Mouse (Mus musculus): ENCODE measurements around the gene Slc8b1. TPM values are rescaled to one million over a fixed set of nuclear protein-coding genes. Genes with fewer than 3 reads are reported as not detected.

The Slc8b1 gene
- polyA plus RNA-seq, 1 experiment from 2014 or later, result 12.1 TPM

- no peak overlapping the region for H3K27ac ChIP-seq (ENCODE audit: low read length)
- H3K9me3 ChIP-seq (ENCODE audit: low read length), result no peaks in the 10 kb centered on the region
- H3K4me2 ChIP-seq (replicated peaks; ENCODE audit: low read depth, low read length), result no peak overlapping the region
- ATAC-seq, result no peak
- 43% methylated on average over 5 of the region's 5 CpGs for WGBS
- H3K9ac ChIP-seq (replicated peaks; ENCODE audit: low read depth), result no peak overlapping the region
- H3K36me3 ChIP-seq (ENCODE audit: insufficient read depth, low read length), result no peaks in the 10 kb centered on the region
- no peak for DNase-seq (ENCODE audit: low spot score)
- TF ChIP-seq CTCF (IDR thresholded peaks at IDR 0.05) (no peak), EP300 (IDR thresholded peaks at IDR 0.05) (no peak)
- no peaks in the 10 kb centered on the region for H3K27me3 ChIP-seq (replicated peaks; ENCODE audit: insufficient read depth, low read length)
- H3K4me3 ChIP-seq (ENCODE audit: low read depth, low read length), result no peak overlapping the region
- H3K4me1 ChIP-seq (ENCODE audit: insufficient read depth, low read depth, low read length), result peaks cover 25% of the 10 kb centered on the region
Observed at GRCm38 (mm10) chr5:120566101-120566500, 55.1 kb downstream of the Slc8b1 start.

GRCm38 (mm10) chr5:120566681-120567252, 55.8 kb downstream of the Slc8b1 start:
- Histone ChIP-seq H3K9ac (replicated peaks; ENCODE audit: low read depth) (no peak overlapping the region), H3K27ac (ENCODE audit: low read length) (peak overlapping the region; percentile 51), H3K4me1 (ENCODE audit: insufficient read depth, low read depth, low read length) (peaks cover 24% of the 10 kb centered on the region), H3K36me3 (ENCODE audit: insufficient read depth, low read length) (no peaks in the 10 kb centered on the region), H3K4me3 (ENCODE audit: low read depth, low read length) (no peak overlapping the region), H3K4me2 (replicated peaks; ENCODE audit: low read depth, low read length) (no peak overlapping the region), H3K9me3 (ENCODE audit: low read length) (no peaks in the 10 kb centered on the region), H3K27me3 (replicated peaks; ENCODE audit: insufficient read depth, low read length) (no peaks in the 10 kb centered on the region)
- ATAC-seq (0 out of 2 replicates have a peak, but pooled peaks have one; percentile 20), DNase-seq (ENCODE audit: low spot score) (peak; percentile 48)
- no peak for TF ChIP-seq CTCF (IDR thresholded peaks at IDR 0.05)
- no peak for TF ChIP-seq EP300 (IDR thresholded peaks at IDR 0.05)
- 38% methylated on average over 9 of the region's 9 CpGs for WGBS

GRCm38 (mm10) chr5:120567253-120567701, 56.3 kb downstream of the Slc8b1 start:
- 53% methylated on average over 21 of the region's 21 CpGs for WGBS
- Histone ChIP-seq H3K4me1 (ENCODE audit: insufficient read depth, low read depth, low read length) (peaks cover 24% of the 10 kb centered on the region), H3K36me3 (ENCODE audit: insufficient read depth, low read length) (no peaks in the 10 kb centered on the region), H3K9ac (replicated peaks; ENCODE audit: low read depth) (no peak overlapping the region), H3K27ac (ENCODE audit: low read length) (peak overlapping the region; percentile 51; the same call in 1 of the 2 replicates), H3K4me3 (ENCODE audit: low read depth, low read length) (no peak overlapping the region), H3K4me2 (replicated peaks; ENCODE audit: low read depth, low read length) (no peak overlapping the region), H3K27me3 (replicated peaks; ENCODE audit: insufficient read depth, low read length) (no peaks in the 10 kb centered on the region), H3K9me3 (ENCODE audit: low read length) (no peaks in the 10 kb centered on the region)
- ATAC-seq, result peak; percentile 48
- TF ChIP-seq CTCF (IDR thresholded peaks at IDR 0.05) (no peak), EP300 (IDR thresholded peaks at IDR 0.05) (no peak)
- peak; percentile 77 for DNase-seq (ENCODE audit: low spot score)

GRCm38 (mm10) chr5:120567761-120568211, 56.8 kb downstream of the Slc8b1 start:
- no peak for ATAC-seq
- Histone ChIP-seq H3K27me3 (replicated peaks; ENCODE audit: insufficient read depth, low read length) (no peaks in the 10 kb centered on the region), H3K4me2 (replicated peaks; ENCODE audit: low read depth, low read length) (no peak overlapping the region), H3K27ac (ENCODE audit: low read length) (0 out of 2 replicates have a peak overlapping the region, but pooled peaks have one; percentile 51), H3K9ac (replicated peaks; ENCODE audit: low read depth) (no peak overlapping the region), H3K4me1 (ENCODE audit: insufficient read depth, low read depth, low read length) (peaks cover 22% of the 10 kb centered on the region), H3K36me3 (ENCODE audit: insufficient read depth, low read length) (no peaks in the 10 kb centered on the region), H3K4me3 (ENCODE audit: low read depth, low read length) (no peak overlapping the region), H3K9me3 (ENCODE audit: low read length) (no peaks in the 10 kb centered on the region)
- TF ChIP-seq CTCF (IDR thresholded peaks at IDR 0.05) (no peak), EP300 (IDR thresholded peaks at IDR 0.05) (no peak)
- WGBS, result 70% methylated on average over 14 of the region's 14 CpGs
- no peak for DNase-seq (ENCODE audit: low spot score)

- WGBS, result 71% methylated on average over 9 of the region's 9 CpGs
- no peak overlapping the region for H3K4me3 ChIP-seq (ENCODE audit: low read depth, low read length)
- no peak overlapping the region for H3K27ac ChIP-seq (ENCODE audit: low read length)
- no peak for DNase-seq (ENCODE audit: low spot score)
- no peak overlapping the region for H3K9ac ChIP-seq (replicated peaks; ENCODE audit: low read depth)
- H3K27me3 ChIP-seq (replicated peaks; ENCODE audit: insufficient read depth, low read length), result no peaks in the 10 kb centered on the region
- peaks cover 17% of the 10 kb centered on the region for H3K4me1 ChIP-seq (ENCODE audit: insufficient read depth, low read depth, low read length)
- no peak overlapping the region for H3K4me2 ChIP-seq (replicated peaks; ENCODE audit: low read depth, low read length)
- H3K9me3 ChIP-seq (ENCODE audit: low read length), result no peaks in the 10 kb centered on the region
- TF ChIP-seq EP300 (IDR thresholded peaks at IDR 0.05), result no peak
- TF ChIP-seq CTCF (IDR thresholded peaks at IDR 0.05), result no peak
- ATAC-seq, result no peak
- no peaks in the 10 kb centered on the region for H3K36me3 ChIP-seq (ENCODE audit: insufficient read depth, low read length)
Observed at GRCm38 (mm10) chr5:120568336-120568768, 57.4 kb downstream of the Slc8b1 start.

- Histone ChIP-seq H3K4me3 (ENCODE audit: low read depth, low read length) (no peak overlapping the region), H3K9ac (replicated peaks; ENCODE audit: low read depth) (no peak overlapping the region), H3K4me2 (replicated peaks; ENCODE audit: low read depth, low read length) (no peak overlapping the region), H3K27me3 (replicated peaks; ENCODE audit: insufficient read depth, low read length) (no peaks in the 10 kb centered on the region), H3K27ac (ENCODE audit: low read length) (no peak overlapping the region), H3K36me3 (ENCODE audit: insufficient read depth, low read length) (no peaks in the 10 kb centered on the region), H3K4me1 (ENCODE audit: insufficient read depth, low read depth, low read length) (peaks cover 17% of the 10 kb centered on the region), H3K9me3 (ENCODE audit: low read length) (no peaks in the 10 kb centered on the region)
- no peak for DNase-seq (ENCODE audit: low spot score)
- ATAC-seq, result no peak
- 72% methylated on average over 4 of the region's 4 CpGs for WGBS
- TF ChIP-seq CTCF (IDR thresholded peaks at IDR 0.05) (no peak), EP300 (IDR thresholded peaks at IDR 0.05) (no peak)
Observed at GRCm38 (mm10) chr5:120568964-120569363, 58.0 kb downstream of the Slc8b1 start.
